Mouse (Mus musculus) cerebellum, adult 11-12 months (tissue): ENCODE results near the gene Caln1.

Experiments used
- DNase-seq: peaks from one replicate; pipeline ENCODE4 v3.0.0; 2022

The Caln1 gene

DNA sequence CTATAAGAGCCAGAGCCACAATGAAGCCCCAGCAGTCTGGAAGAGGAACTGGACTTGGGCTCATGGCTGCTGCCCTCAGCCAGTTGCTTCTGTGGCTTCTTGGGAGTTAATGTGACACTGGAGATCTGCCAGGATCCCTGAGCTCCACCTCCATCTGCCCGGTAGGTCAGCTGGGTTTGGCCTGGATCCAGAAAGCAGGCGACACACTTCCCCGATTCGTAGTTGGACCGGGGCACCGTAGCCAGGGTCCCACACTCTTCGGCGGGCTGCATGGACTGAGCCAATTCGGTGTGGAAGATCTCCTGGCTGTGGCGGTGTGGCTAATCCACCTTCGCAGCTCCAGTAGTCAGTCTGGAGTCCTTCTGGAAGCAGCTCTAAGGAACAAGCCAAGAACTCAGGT, at the start of gene Caln1:
TSS of gene Caln1 (plus strand) at position 219 of the 400 bp plus-strand sequence.
- peak; percentile 94 for DNase-seq

DNA sequence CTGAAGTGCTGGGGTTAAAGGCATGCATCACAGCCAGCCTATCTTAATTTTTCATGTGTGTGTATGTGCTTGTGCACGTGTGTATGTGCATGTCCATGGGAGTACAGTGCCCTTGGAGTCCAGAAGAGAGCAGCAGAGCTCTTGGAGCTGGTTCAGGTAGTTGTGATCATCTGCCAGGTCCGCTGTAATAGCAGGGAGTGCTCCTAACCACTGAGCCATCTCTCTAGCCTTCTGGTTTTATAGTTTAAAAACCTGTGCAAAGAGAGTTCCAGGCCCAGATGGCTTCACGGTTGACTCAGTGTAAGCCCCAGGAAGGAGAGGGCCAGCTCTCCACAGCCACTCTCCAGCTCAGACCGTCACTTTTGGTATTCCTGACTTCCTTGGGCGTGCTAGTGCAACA, 49.5 kb upstream of the Caln1 start:
- no peak for DNase-seq

DNA sequence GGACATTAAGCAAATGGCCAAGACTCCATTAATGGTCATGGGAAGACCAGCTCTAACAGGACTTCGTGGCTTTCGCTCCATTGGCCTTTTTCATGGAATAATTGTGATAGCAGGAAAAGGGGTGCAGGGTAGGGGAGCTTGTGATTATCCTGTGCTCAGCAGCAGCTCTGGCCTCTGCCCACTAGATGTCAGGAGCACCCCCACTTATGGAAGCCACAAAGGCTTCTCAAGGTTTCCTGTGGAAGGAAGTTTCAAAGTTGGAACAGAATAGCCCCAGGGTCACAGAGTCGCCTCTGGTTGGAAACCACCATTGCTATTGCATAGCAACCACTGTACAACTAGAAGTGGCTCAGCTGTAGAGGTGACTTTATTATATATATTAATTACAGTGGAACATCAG, 48.8 kb upstream of the Caln1 start:
- no peak for DNase-seq

DNA sequence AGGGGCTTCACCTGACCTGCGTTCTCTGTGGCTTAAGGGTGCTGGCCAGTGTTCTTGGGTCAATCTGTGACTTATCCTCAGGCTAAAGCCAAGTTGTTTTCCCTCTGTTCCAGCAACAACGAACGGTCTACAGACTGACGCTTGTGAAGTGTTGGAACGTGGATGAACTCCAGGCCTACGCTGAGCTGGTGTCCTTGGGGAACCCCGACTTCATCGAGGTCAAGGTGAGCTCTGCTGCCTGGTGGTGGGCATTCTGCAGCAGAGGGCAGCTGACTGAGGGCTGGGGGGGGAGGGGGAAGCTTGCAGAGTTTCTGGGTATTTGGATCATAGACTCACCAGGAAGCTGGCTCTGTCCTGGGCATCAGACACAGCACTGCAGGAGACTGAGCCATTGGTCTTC, 43.8 kb upstream of the Caln1 start:
- no peak for DNase-seq

DNA sequence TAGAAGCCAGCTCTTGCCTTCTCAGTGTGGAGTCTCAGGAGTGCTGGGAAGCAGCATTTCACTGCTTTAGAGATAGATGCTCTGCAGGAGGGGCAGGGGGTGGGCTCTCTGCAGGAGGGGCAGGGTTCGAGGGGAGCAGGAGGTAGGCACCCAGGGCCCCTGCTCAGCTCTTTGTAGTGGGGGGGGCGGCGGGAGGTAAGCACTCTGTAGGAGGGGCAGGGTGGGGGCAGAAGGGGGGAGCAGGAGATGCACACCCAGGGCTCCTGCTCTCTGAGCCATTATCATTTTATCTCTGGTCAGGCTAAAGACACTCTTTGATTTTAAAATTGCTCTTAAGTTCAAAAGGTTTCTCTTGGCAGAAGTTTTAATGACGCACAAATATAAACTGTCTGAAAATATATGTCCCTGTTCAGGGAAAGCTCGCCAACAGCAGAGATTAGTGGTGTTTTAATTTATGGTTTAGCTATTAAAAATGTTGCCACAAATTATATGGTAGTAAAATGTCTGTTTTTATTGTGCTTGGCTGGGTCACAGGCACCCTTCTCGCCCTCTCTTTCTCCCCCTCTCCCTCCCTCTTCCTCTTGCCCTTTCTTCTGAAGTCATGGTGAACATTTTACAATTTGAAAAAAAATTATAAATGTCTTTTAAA, 41.5 kb upstream of the Caln1 start:
- no peak for DNase-seq

DNA sequence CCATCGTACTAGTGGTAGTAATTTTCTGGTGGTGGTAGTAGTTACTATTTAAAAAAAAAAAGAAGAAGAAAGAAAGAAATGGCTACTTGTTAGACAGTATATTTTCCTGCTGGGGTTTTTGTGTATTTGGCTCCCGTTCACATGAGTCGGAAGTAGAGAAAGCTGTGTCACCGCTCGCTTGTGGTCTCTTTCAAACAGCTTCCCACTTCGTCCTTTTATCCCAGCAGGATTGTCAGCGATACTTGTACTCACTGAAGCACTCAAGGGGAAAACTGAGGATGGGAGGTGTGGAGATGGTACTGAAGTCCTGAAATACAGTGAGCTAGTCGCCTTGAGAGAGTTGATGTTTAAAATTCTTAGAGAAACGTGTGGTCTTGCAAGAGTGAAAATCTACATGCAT, 40.9 kb upstream of the Caln1 start:
- no peak for DNase-seq

DNA sequence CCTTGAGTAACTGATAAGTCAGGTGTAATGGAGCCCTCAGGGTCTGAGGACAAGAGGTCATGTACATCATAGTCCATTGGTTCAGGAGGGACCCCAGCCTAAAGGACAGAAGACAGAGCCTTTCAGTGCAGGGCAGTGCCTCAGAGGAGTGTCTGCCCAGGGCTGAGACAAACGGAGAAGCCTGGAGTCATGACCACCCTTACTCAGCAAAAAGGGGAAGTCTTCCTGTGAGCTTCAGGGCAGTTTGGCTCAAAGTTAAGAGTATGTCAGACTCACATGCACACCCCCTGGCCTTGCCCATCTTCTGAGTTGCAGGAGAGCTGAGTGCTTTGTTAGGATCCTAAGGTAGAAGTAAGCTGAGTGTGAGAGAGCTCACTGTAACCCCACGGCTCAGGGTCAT, 39.4 kb upstream of the Caln1 start:
- DNase-seq: no peak

DNA sequence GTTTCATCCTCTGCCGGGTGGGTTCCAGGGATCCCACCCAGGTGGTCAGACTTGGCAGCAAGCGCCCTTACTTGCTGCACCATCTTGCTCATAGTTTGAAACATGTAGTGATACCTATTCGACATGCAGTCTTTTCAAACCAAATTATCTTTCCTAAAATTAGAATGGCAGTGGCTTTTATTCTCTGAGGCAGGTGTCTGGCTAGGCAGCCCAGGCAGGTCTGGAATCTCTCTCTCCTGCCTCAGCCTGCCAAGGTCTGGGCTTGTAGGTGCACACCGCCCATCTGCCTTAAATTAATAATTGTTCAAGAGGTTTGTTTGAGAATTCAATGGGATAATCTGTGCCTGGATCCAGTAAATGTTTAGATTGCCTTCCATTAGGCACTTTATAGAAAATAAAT, 38.5 kb upstream of the Caln1 start:
- DNase-seq: peak; percentile 44

DNA sequence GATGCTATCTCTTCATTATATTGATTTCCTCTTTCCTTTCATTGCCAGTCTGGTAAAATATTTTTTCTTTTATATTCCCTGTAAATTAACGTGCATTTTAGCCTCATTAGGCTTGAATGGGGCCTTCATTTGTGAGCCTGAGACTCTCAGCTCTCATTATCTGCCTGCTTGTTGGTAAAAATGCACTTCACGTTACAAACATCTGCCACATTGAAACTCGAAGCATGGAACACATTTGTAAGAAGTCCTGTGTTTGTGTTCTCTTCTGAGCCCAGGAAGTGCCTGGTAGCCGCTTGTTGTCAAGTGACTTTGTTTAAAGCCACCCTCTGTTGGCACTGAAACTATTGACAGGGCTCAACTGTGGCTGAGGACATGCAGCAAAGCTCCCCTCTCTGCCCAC, 38.0 kb upstream of the Caln1 start:
- no peak for DNase-seq

DNA sequence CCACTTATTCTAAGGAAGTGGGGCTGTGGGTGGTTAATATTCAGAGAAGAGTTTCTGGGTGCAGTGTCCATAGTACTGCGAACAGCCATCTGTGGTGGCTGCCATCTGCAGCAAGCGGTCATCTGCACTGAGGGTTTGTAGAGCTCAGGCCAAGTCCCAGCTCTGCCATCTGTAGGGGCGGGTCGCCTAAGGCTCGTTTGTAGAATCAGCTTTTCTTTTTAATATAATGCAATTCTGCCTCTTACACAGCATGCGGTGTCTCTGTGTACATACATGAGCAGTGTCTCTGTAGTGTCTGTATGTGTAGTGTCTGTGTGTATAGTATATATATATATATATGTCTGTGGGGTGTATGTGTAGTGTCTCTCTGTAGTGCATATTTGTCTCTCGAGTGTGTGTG, 35.7 kb upstream of the Caln1 start:
- peak; percentile 75 for DNase-seq

DNA sequence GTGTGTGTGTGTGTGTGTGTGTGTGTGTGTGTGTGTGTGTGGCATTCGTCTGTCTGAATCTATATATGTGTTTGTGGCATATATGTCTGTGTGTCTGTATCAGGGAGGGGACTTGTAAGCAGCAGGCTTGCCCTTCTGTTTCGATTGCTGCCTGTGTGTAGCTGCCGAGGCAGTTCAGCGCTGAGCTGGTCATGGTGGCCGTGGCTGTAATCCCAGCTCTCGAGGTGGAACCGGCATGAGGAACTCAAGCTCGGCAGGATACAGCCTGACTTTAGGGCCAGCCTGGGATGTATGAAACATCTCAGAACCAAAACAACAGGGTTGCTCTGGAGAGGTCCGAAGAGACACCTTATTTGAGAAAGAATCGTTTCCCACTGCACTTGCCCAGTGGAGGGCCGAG, 35.3 kb upstream of the Caln1 start:
- peak; percentile 46 for DNase-seq

DNA sequence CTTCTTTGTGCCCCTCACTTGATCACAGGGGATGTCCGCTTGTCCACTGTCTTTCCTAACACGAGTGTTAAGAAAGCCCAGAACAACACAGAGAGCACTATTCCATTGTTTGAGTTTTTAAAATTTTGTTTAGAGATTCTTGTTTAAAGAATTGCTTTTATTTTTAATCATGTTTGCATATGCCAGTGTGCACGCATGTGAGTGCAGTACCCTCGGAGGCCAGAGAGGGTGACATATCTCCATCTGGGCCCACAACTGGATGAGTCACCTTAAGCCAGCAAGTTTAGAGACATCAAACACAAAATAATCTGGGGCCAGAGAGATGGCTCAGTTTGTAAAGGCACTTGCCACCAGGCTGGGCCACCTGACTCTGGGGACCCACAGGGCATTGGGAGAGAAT, 33.8 kb upstream of the Caln1 start:
- no peak for DNase-seq

DNA sequence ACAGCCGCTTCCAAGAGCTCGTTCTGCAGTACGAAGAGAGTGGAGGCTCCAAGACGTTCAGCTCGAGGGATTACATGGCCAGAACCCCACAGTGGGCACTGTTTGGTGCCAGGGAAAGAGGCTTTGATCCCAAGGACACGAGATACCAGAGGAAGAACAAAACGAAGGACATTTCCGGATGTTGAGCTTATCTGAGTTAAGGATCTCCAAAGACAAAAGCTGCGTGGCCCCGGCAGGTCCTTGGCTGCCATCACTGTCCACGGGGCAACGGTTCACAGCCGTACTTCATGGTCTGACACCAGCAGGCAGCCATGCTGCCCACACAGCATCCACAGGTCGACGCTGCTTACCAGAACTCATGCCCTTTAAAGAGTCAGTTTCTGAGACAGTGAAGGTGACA, 28.6 kb upstream of the Caln1 start:
- no peak for DNase-seq

DNA sequence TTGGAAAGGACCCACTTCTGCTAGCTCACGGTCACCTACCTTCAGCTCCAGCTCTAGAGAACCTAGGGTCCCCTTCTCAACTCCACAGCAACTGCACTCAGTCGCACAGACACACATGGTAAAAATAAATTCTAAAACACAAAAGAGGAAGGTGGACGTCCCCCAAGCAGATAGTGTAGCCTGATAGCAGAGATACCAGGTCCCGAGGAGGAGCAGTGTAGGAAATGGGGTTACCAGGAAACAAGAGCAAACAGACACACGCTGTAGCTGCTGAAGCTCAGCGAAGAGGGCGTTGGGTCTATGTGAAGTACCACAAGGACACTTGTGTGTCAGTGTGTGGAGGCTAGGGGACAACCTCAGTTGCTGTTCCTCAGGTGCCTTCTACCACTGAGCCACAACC, 24.3 kb upstream of the Caln1 start:
- no peak for DNase-seq

DNA sequence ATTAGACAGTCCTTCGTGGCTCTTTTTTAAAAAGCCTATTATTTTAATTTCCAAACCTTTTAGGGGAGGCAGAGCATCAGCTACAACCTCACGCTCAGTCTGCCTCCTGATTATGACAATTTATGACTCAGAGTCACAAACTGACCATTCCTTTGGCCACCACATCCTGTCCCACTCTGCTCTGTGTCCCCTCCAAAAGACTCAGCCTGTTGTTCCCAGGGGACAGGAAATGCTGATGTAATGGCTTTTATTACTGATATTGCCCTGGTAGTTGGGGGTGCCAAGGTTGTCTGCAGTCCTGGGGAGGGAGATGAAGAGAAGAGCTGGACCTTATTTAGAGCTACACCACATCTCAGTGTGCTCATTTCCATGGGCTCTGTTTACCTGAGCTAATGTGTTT, 23.4 kb upstream of the Caln1 start:
- DNase-seq: no peak

DNA sequence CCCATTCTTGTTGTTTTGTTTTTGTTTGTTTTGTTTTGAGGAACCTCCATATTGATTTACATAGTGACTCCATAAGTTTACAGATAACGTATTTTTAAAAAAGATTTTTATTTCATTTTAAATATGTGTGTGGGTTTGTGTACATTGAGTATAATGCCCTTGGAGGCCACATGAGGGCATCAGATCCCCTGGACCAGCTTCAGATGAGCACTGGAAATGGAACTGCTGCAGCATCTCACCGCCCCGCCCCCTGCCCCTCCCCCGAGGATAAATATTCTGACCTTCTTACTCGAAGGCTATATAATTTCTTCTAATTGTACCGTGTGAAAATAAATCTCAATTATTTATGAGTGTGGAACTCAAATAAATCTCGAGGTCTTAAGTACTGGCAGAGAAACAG, 14.0 kb upstream of the Caln1 start:
- no peak for DNase-seq

DNA sequence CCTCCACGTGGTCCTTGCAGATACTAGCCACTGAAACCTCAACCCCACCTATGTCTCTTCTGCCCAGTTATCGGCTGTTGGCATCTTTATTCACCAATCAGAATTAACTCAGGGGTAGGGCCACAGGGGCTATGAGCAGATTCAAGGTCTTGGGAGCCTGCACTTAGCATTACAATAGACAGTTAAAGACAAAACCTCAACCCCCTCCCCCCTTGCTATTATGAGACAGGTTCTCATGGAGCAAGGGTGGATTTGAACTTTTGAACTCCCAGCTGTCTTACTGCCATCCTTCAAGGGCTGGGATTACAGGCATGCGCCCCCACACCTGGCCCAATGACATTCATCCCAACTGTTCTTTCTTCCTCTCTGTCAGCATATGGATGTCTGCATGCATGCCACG, 6.1 kb upstream of the Caln1 start:
- DNase-seq: no peak

DNA sequence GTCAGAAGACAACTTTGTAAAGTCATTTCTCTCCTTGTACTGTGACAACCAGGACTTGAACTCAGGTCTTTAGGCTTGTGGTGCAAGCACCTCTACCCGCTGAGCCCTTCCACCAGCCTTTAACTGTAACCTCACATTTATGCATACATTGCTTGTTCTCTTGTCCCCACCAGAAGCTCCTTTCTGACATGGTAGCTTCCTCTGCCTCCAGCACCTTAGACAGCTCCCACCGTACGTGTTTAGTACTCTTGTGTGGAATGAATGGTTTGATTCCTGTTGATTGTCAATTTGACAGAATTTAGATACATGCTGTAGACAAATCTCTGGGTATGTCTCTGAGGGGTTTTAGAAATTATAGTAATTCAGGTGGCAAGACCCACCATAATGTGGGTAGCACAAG, 5.5 kb upstream of the Caln1 start:
- DNase-seq: no peak

DNA sequence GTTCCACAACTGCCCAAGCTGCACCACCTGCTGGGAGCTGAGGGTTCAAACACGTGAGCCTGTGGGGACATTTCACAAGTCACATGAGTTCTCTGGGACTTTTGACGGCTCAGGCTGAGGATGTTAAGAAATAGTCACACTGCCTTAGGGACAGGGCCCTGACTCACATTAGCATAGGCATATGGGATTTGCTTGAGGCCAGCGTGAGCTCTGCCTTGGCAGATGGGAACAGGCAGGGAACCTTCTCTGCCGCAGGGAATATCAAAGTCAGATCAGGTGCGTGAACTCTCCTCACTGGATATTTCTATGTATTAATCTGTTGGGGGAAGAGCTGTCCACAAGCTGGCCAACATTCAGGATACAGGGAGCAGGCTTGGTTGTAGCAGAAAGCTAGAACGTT, 1.0 kb upstream of the Caln1 start:
- peak; percentile 90 for DNase-seq

DNA sequence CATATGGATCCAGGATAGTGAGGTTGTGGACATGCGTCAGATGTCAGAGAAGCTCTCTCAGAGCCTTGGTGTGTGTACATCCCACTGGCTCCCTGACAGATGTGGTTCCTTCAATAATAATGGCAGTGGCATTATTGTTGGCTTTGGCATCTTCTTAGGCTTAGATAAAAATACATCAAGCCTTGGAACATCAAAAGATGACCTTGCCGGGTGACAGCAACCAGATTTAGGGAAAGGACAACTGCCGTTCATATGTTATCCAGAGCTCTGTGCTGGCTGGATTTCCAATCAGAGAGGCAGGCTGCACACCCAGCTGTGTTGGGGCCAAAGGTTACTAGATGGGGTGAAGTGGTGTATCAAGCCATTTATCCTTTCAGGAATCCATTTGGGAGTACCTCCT, 6.2 kb downstream of the Caln1 start:
- no peak for DNase-seq

DNA sequence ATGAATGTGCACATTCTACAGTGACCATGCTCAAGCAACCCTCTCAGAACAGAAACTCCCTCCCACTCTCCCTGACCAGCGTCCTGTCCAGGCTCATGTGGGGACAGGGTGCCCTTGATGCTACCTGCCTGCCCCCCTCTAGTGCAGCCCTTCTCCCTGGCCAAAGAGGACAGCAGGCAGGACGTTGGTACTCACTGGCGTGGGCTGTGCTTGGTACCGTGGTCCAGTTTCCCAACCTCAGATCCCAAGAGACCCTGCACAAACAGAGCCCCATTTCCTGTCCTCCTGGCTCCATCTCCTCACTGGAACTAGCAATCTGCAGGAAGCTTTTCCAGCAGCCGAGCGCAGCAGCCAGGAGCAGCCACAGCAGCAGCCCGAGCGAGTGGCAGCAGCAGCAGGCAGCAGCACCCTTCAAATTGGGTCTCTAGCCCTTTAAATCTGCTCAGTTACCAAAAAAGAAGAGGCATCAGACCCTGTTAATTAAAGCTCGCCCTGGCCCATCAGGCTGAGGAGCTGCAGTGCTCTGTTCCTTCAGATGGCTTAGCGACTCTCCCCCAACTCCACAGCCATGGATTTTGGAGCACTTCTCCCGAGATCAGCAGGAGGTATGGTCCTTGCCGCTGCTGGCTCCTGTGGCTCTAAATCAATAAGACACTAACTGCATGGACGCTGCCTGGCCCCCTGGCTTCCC, 15.1 kb downstream of the Caln1 start, which contains the start of gene A330070K13Rik:
TSS of gene A330070K13Rik (minus strand) at position 410 of the 691 bp plus-strand sequence.
- peak; percentile 68 for DNase-seq

DNA sequence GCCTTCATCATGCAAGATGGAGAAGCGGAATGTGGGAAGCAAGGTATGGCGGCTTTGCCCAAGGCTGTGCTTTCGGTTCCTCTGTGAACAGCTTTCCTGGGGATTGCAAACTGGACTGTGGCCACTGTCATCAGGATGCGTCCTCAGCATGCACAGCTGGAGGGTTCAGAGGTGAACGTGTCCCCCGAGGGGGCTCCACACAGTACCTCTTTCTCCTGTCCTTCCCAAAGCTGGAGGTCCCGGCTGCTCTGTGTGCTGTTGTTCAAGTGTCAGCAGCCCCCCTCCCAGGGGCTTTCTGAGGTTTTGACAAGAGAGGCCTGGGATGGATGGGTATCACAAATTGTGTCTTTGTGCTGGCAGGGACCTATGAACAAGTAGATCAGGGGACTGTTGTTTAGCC, 17.2 kb downstream of the Caln1 start:
- DNase-seq: no peak

DNA sequence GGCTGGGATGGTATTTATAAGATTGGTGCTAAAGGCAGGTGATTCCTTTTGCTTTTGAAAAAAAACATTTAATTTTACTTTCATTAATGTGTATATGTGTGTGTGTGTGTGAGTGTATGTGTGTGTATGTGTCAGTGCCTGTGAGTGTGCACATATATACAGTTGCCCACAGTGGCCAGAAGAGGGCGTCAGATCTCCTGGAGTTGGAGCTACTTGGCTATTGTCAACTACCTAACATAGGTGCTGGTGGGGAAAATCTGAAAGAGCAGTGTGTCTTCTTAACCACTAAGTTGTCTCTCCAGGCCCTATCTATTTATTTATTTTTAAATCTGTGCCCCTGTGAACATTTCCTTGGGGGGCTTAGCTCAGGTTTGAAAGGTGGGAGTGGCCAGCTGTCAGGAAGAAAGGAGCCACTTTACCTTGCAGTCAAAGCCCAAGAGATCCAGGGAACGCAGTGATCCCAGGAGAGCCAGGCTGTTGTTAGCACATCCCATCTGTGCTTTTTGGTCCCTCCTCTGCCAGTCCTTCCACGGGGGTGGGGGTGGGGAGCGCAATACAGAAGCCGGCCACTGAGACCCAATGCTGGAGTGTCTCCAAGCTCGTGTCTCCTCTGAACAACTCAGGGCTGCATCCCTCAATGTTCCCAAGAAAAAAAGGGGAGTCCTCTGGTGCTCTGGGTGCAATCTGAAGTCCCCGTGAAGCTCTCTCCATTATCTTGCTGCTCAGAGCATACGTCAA, 24.5 kb downstream of the Caln1 start:
- no peak for DNase-seq

DNA sequence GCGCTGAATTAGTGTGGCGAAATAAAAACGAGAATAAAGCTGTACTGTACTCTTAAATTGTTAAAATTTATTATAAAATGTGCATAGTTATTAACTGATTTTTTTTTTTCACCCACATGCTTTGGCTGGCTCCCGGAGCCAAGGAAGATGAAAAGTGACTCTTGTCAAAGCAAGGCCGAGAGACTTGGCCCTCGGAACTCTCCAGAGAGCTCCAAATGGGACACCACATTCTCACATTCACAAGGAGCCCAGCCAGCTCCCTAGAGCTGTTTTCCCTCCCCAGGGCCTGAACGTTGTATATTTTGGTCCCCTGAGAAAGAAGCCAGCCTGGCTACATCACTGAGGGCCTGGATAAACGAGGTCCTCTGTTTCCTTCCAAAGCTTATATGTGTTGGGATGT, 25.1 kb downstream of the Caln1 start:
- DNase-seq: no peak
